Mouse (Mus musculus): ENCODE measurements around the gene Alg3.

GRCm38 (mm10) chr16:20657661-20658060, 46.1 kb upstream of the Alg3 start:
- TF ChIP-seq CTCF (IDR thresholded peaks at IDR 0.05; ENCODE audit: borderline replicate concordance, insufficient read depth, low read depth, low read length) (no peak), POLR2A (IDR thresholded peaks at IDR 0.05; ENCODE audit: borderline replicate concordance, insufficient read depth, low read length) (no peak)
